In genomic region chr8:11060604-11061003, GRCm38 (mm10) we compare ENCODE assay signal across 19 mouse cellular contexts. TPM values are rescaled to one million over a fixed set of nuclear protein-coding genes. Genes with fewer than 3 reads are reported as not detected.
DNase-seq lines count a peak whose midpoint lies in the region; ATAC-seq lines count a peak whose summit lies in the region.
"Had no signal": no experiment of that assay in that cellular context is flagged by ENCODE, and none has a peak within 500 bp of the region (broad histone marks: within the 10 kb centered on the region; RNA-seq: fewer than 3 reads in every experiment).

No protein-coding gene starts in this region.

- no peak overlapping the region for H3K9ac ChIP-seq in hindbrain, embryonic 12.5 days
- no peak overlapping the region for H3K9ac ChIP-seq in hindbrain, embryonic 13.5 days
- no peak overlapping the region for H3K9ac ChIP-seq in hindbrain, embryonic 15.5 days
- no peak overlapping the region for H3K9ac ChIP-seq in stomach, embryonic 15.5 days
- H3K9ac ChIP-seq: embryonic facial prominence, embryonic 15.5 days; heart, embryonic 12.5 days had no signal

- no peak overlapping the region for H3K4me3 ChIP-seq in hindbrain, embryonic 12.5 days
- H3K4me3 ChIP-seq in hindbrain, embryonic 10.5 days, result no peak overlapping the region
- H3K4me3 ChIP-seq in hindbrain, embryonic 13.5 days, result no peak overlapping the region
- H3K4me3 ChIP-seq in hindbrain, embryonic 15.5 days, result no peak overlapping the region
- no peak overlapping the region for H3K4me3 ChIP-seq in stomach, embryonic 15.5 days (replicated peaks)
- H3K4me3 ChIP-seq: embryonic facial prominence, embryonic 15.5 days; erythroblast, embryonic 14.5 days; forebrain, embryonic 10.5 days; gastrocnemius, adult 2 months; heart, embryonic 12.5 days had no signal

- no peak overlapping the region for H3K4me2 ChIP-seq in hindbrain, embryonic 12.5 days (replicated peaks)
- no peak overlapping the region for H3K4me2 ChIP-seq in hindbrain, embryonic 13.5 days
- H3K4me2 ChIP-seq in hindbrain, embryonic 15.5 days, result no peak overlapping the region
- no peak overlapping the region for H3K4me2 ChIP-seq in stomach, embryonic 15.5 days
- H3K4me2 ChIP-seq: embryonic facial prominence, embryonic 15.5 days; heart, embryonic 12.5 days had no signal

- no peak for DNase-seq in hindbrain, embryonic 10.5 days (ENCODE audit: low spot score)
- no peak for DNase-seq in heart, postnatal 14 days
- DNase-seq: adrenal gland, adult 8-10 months; adrenal gland, postnatal 36 days; cerebellum, adult 8-10 months; cerebellum, postnatal 14 days; gastrocnemius, adult 2 months; gastrocnemius, postnatal 25 days; heart, postnatal 36 days had no signal

- 54% methylated on average over 3 of the region's 3 CpGs for WGBS in hindbrain, embryonic 12.5 days
- 68% methylated on average over 3 of the region's 3 CpGs for WGBS in hindbrain, embryonic 10.5 days
- WGBS in hindbrain, embryonic 13.5 days, result 45% methylated on average over 3 of the region's 3 CpGs
- WGBS in hindbrain, embryonic 15.5 days, result 51% methylated on average over 3 of the region's 3 CpGs
- 31% methylated on average over 3 of the region's 3 CpGs for WGBS in stomach, embryonic 15.5 days

- peaks cover 11% of the 10 kb centered on the region; the same call in 1 of the 2 replicates for H3K4me1 ChIP-seq in hindbrain, embryonic 12.5 days
- H3K4me1 ChIP-seq in hindbrain, embryonic 10.5 days (replicated peaks), result peaks cover 9% of the 10 kb centered on the region; the same call in 1 of the 2 replicates
- H3K4me1 ChIP-seq in hindbrain, embryonic 13.5 days (replicated peaks), result peaks cover 12% of the 10 kb centered on the region
- no peaks in the 10 kb centered on the region for H3K4me1 ChIP-seq in hindbrain, embryonic 15.5 days (replicated peaks)
- peaks cover 16% of the 10 kb centered on the region; the same call in 1 of the 2 replicates for H3K4me1 ChIP-seq in stomach, embryonic 15.5 days
- H3K4me1 ChIP-seq: embryonic facial prominence, embryonic 15.5 days had no signal

- no peaks in the 10 kb centered on the region for H3K27me3 ChIP-seq in hindbrain, embryonic 12.5 days
- no peaks in the 10 kb centered on the region for H3K27me3 ChIP-seq in hindbrain, embryonic 10.5 days (ENCODE audit: insufficient read depth, poor library complexity, severe bottlenecking)
- no peaks in the 10 kb centered on the region for H3K27me3 ChIP-seq in hindbrain, embryonic 13.5 days
- H3K27me3 ChIP-seq in hindbrain, embryonic 15.5 days, result no peaks in the 10 kb centered on the region
- H3K27me3 ChIP-seq in stomach, embryonic 15.5 days (replicated peaks), result no peaks in the 10 kb centered on the region
- H3K27me3 ChIP-seq: embryonic facial prominence, embryonic 15.5 days; heart, embryonic 12.5 days had no signal

- intact Hi-C loops in heart, postnatal 14 days (cut with DNase I), result no loop called here

- H3K9me3 ChIP-seq in hindbrain, embryonic 12.5 days (replicated peaks), result no peaks in the 10 kb centered on the region
- no peaks in the 10 kb centered on the region for H3K9me3 ChIP-seq in hindbrain, embryonic 10.5 days
- no peaks in the 10 kb centered on the region for H3K9me3 ChIP-seq in hindbrain, embryonic 13.5 days
- no peaks in the 10 kb centered on the region for H3K9me3 ChIP-seq in hindbrain, embryonic 15.5 days
- H3K9me3 ChIP-seq in stomach, embryonic 15.5 days, result no peaks in the 10 kb centered on the region
- H3K9me3 ChIP-seq: embryonic facial prominence, embryonic 15.5 days; forebrain, embryonic 10.5 days; heart, embryonic 12.5 days had no signal

- H3K36me3 ChIP-seq in hindbrain, embryonic 12.5 days, result no peaks in the 10 kb centered on the region
- no peaks in the 10 kb centered on the region for H3K36me3 ChIP-seq in hindbrain, embryonic 10.5 days
- no peaks in the 10 kb centered on the region for H3K36me3 ChIP-seq in hindbrain, embryonic 13.5 days
- H3K36me3 ChIP-seq in hindbrain, embryonic 15.5 days, result no peaks in the 10 kb centered on the region
- H3K36me3 ChIP-seq in stomach, embryonic 15.5 days, result no peaks in the 10 kb centered on the region
- H3K36me3 ChIP-seq: embryonic facial prominence, embryonic 15.5 days; forebrain, embryonic 10.5 days; heart, embryonic 12.5 days had no signal

- H3K27ac ChIP-seq in hindbrain, embryonic 12.5 days, result no peak overlapping the region
- no peak overlapping the region for H3K27ac ChIP-seq in hindbrain, embryonic 10.5 days
- H3K27ac ChIP-seq in hindbrain, embryonic 13.5 days, result peak overlapping the region; percentile 27; the same call in 1 of the 2 replicates
- no peak overlapping the region for H3K27ac ChIP-seq in hindbrain, embryonic 15.5 days (replicated peaks)
- H3K27ac ChIP-seq in stomach, embryonic 15.5 days, result no peak overlapping the region
- H3K27ac ChIP-seq: embryonic facial prominence, embryonic 15.5 days; forebrain, embryonic 10.5 days; gastrocnemius, adult 2 months had no signal

- peak; percentile 43; the same call in 1 of the 2 replicates for ATAC-seq in hindbrain, embryonic 12.5 days (ENCODE audit: low FRiP score)
- ATAC-seq in hindbrain, embryonic 13.5 days (ENCODE audit: low FRiP score), result peak; percentile 63
- ATAC-seq in hindbrain, embryonic 15.5 days (ENCODE audit: low FRiP score, low read depth), result peak; percentile 76
- ATAC-seq in stomach, embryonic 15.5 days (ENCODE audit: insufficient read depth, low FRiP score, low read depth), result 0 out of 2 replicates have a peak, but pooled peaks have one; percentile 9
- ATAC-seq: forebrain, embryonic 14.5 days; intestine, embryonic 16.5 days had no signal

RNA-seq across cellular contexts. Expression of gene Irs2, which starts 52.3 kb away (rescaled TPM):
- polyA plus RNA-seq in hindbrain, embryonic 12.5 days (2016; fragmentation: Nextera tagmentation; extraction: Ambion mirVana), result 9.8 and 10.4 TPM in 2 replicates
- polyA plus RNA-seq in hindbrain, embryonic 10.5 days (2016; fragmentation: Nextera tagmentation; extraction: Ambion mirVana), result 4.9 and 6.0 TPM in 2 replicates
- polyA plus RNA-seq in hindbrain, embryonic 13.5 days (2015; fragmentation: Nextera tagmentation; extraction: Ambion mirVana), result 4.5 and 4.6 TPM in 2 replicates
- polyA plus RNA-seq in hindbrain, embryonic 15.5 days (2015; fragmentation: Nextera tagmentation; extraction: Ambion mirVana), result 6.0 and 6.3 TPM in 2 replicates
- polyA plus RNA-seq in stomach, embryonic 15.5 days (2015; fragmentation: Nextera tagmentation; extraction: Ambion mirVana), result 7.1 and 7.2 TPM in 2 replicates
- 10 to 100 TPM; 14.6 to 31.6 TPM for total RNA-seq in heart, postnatal 14 days (2021)

Comparison
In these comparisons a context has a peak if more than half of its experiments do, and no peak if none do; other contexts are left out.
1. ATAC-seq: peak in every context shown above with its lines; median percentile 76 in hindbrain, embryonic 15.5 days; 63 in hindbrain, embryonic 13.5 days; 43 in hindbrain, embryonic 12.5 days; 9 in stomach, embryonic 15.5 days.